Mouse (Mus musculus): ENCODE results near the gene Gm49336. TPM values are rescaled to one million over a fixed set of nuclear protein-coding genes. Genes with fewer than 3 reads are reported as not detected.

The Gm49336 gene
- total and polyA plus RNA-seq, 3 experiments = 36.3 to 102 (median 54.3) TPM

- no peaks in the 10 kb centered on the region for H3K27me3 ChIP-seq (replicated peaks)
- DNase-seq (ENCODE audit: extremely low read depth) = no peak
- dilution Hi-C loops (cut with MboI; ENCODE audit: extremely low pct_ligation_motif_present, extremely low pct_unique_long_range_greater_than_20kb, low sequenced_read_pairs) = no loop called here
Measured at GRCm38 (mm10) chr14:60176891-60177613, 74.3 kb downstream of the Gm49336 start.

GRCm38 (mm10) chr14:60176469-60176890 is 74.8 kb downstream of the Gm49336 start:
- Histone ChIP-seq H3K36me3 (replicated peaks in 1 of 2; ENCODE audit: control insufficient read depth in 1 of 2, insufficient read depth in 1 of 2, low read length in 1 of 2) (no peaks in the 10 kb centered on the region), H3K4me1 (ENCODE audit: control insufficient read depth in 1 of 2, insufficient read depth in 2 of 2) (peaks cover 2 to 5% of the 10 kb centered on the region in 2 experiments; a peak in 3 of 4 replicates), H3K9me3 (replicated peaks; ENCODE audit: low read length) (no peaks in the 10 kb centered on the region), H3K27me3 (replicated peaks) (no peaks in the 10 kb centered on the region), H3K4me3 (replicated peaks in 1 of 3; ENCODE audit: low read depth in 2 of 3, low read length in 2 of 3, poor library complexity in 1 of 3) (no peak overlapping the region), H3K27ac (ENCODE audit: insufficient read depth, low read depth) (no peak overlapping the region), H3K79me2 (replicated peaks; ENCODE audit: control insufficient read depth, extremely low read depth, insufficient read depth, poor library complexity, severe bottlenecking) (no peaks in the 10 kb centered on the region), H3K9ac (ENCODE audit: insufficient read depth, low read depth) (no peak overlapping the region), H3K4me2 (ENCODE audit: insufficient read depth, low read depth, poor library complexity, severe bottlenecking) (no peak overlapping the region)
- no peak for TF ChIP-seq TCF12 (IDR thresholded peaks at IDR 0.05; ENCODE audit: low read depth, low read length)
- TF ChIP-seq KAT2A (IDR thresholded peaks at IDR 0.05; ENCODE audit: insufficient replicate concordance, low read length) = no peak
- TF ChIP-seq GABPA (IDR thresholded peaks at IDR 0.05; ENCODE audit: insufficient replicate concordance, low read depth, low read length) = no peak
- TF ChIP-seq MYC (IDR thresholded peaks at IDR 0.05; ENCODE audit: low read depth, low read length) = no peak
- TF ChIP-seq CTCF (conservative IDR thresholded peaks at IDR 0.05 in 1 of 2, IDR thresholded peaks at IDR 0.05 in 1 of 2; ENCODE audit: low read depth in 2 of 2, low read length in 2 of 2) = no peak
- TF ChIP-seq BHLHE40 (IDR thresholded peaks at IDR 0.05; ENCODE audit: low read depth, low read length) = no peak
- no peak for TF ChIP-seq RAD21 (IDR thresholded peaks at IDR 0.05; ENCODE audit: low read depth, low read length)
- TF ChIP-seq MEF2A (IDR thresholded peaks at IDR 0.05; ENCODE audit: borderline replicate concordance, low read depth, low read length) = no peak
- no peak for TF ChIP-seq TBP (conservative IDR thresholded peaks at IDR 0.05; ENCODE audit: low read depth, low read length)
- TF ChIP-seq JUN (IDR thresholded peaks at IDR 0.05; ENCODE audit: insufficient read depth, low read depth, low read length) = no peak
- TF ChIP-seq POLR2A (IDR thresholded peaks at IDR 0.05; ENCODE audit: low read depth, low read length) = no peak
- TF ChIP-seq USF1 (IDR thresholded peaks at IDR 0.05; ENCODE audit: low read depth, low read length) = no peak
- TF ChIP-seq CHD1 (IDR thresholded peaks at IDR 0.05; ENCODE audit: low read depth, low read length) = no peak
- TF ChIP-seq MAFK (IDR thresholded peaks at IDR 0.05; ENCODE audit: insufficient replicate concordance, low read length) = no peak
- TF ChIP-seq UBTF (IDR thresholded peaks at IDR 0.05; ENCODE audit: low read depth, low read length) = no peak
- no peak for TF ChIP-seq MAX (IDR thresholded peaks at IDR 0.05; ENCODE audit: low read length)
- TF ChIP-seq JUND (conservative IDR thresholded peaks at IDR 0.05; ENCODE audit: low read depth, low read length) = no peak
- in situ Hi-C loops (cut with MboI; ENCODE audit: low pct_ligation_motif_present, low pct_unique_long_range_greater_than_20kb, low sequenced_read_pairs) = no loop called here
- dilution Hi-C loops (cut with MboI; ENCODE audit: extremely low pct_ligation_motif_present, extremely low pct_unique_long_range_greater_than_20kb, low sequenced_read_pairs) = no loop called here
- DNase-seq (ENCODE audit: extremely low read depth) = no peak

More at GRCm38 (mm10) chr14:60176891-60177613, 74.3 kb downstream of the Gm49336 start:
- TF ChIP-seq MXI1 (IDR thresholded peaks at IDR 0.05; ENCODE audit: low read depth, low read length) = no peak
- TF ChIP-seq ZNF384 (IDR thresholded peaks at IDR 0.05; ENCODE audit: low read depth, low read length) = no peak
- TF ChIP-seq EP300 (IDR thresholded peaks at IDR 0.05; ENCODE audit: low read length) = no peak
- no peak for TF ChIP-seq SMC3 (IDR thresholded peaks at IDR 0.05; ENCODE audit: low read depth, low read length)
- TF ChIP-seq CHD1 (IDR thresholded peaks at IDR 0.05; ENCODE audit: low read depth, low read length) = no peak
- TF ChIP-seq SIN3A (IDR thresholded peaks at IDR 0.05; ENCODE audit: low read length) = no peak
- no peak for TF ChIP-seq MAFK (IDR thresholded peaks at IDR 0.05; ENCODE audit: insufficient replicate concordance, low read length)
- TF ChIP-seq JUND (conservative IDR thresholded peaks at IDR 0.05; ENCODE audit: low read depth, low read length) = no peak
- no peak for TF ChIP-seq RAD21 (IDR thresholded peaks at IDR 0.05; ENCODE audit: low read depth, low read length)
- no peak for TF ChIP-seq PAX5 (IDR thresholded peaks at IDR 0.05; ENCODE audit: low read length)
- TF ChIP-seq USF2 (conservative IDR thresholded peaks at IDR 0.05; ENCODE audit: low read depth, low read length) = no peak
- no peak for TF ChIP-seq TBP (conservative IDR thresholded peaks at IDR 0.05; ENCODE audit: low read depth, low read length)
- TF ChIP-seq KAT2A (IDR thresholded peaks at IDR 0.05; ENCODE audit: insufficient replicate concordance, low read length) = no peak
- TF ChIP-seq ZKSCAN1 (IDR thresholded peaks at IDR 0.05; ENCODE audit: borderline replicate concordance, low read depth, low read length) = no peak
- TF ChIP-seq CTCF (conservative IDR thresholded peaks at IDR 0.05 in 1 of 2, IDR thresholded peaks at IDR 0.05 in 1 of 2; ENCODE audit: low read depth in 2 of 2, low read length in 2 of 2) = no peak
- no peak for TF ChIP-seq MYC (IDR thresholded peaks at IDR 0.05; ENCODE audit: low read depth, low read length)
- no peak for TF ChIP-seq TCF12 (IDR thresholded peaks at IDR 0.05; ENCODE audit: low read depth, low read length)
- TF ChIP-seq CHD2 (IDR thresholded peaks at IDR 0.05; ENCODE audit: low read length) = no peak
- Histone ChIP-seq H3K9ac (ENCODE audit: insufficient read depth, low read depth) (no peak overlapping the region), H3K27ac (ENCODE audit: insufficient read depth, low read depth) (no peak overlapping the region), H3K4me1 (ENCODE audit: control insufficient read depth in 1 of 2, insufficient read depth in 2 of 2) (peaks cover 0 to 2% of the 10 kb centered on the region in 2 experiments; a peak in 1 of 4 replicates), H3K4me3 (replicated peaks in 1 of 3; ENCODE audit: low read depth in 2 of 3, low read length in 2 of 3, poor library complexity in 1 of 3) (no peak overlapping the region), H3K79me2 (replicated peaks; ENCODE audit: control insufficient read depth, extremely low read depth, insufficient read depth, poor library complexity, severe bottlenecking) (no peaks in the 10 kb centered on the region), H3K4me2 (ENCODE audit: insufficient read depth, low read depth, poor library complexity, severe bottlenecking) (no peak overlapping the region), H3K36me3 (replicated peaks in 1 of 2; ENCODE audit: control insufficient read depth in 1 of 2, insufficient read depth in 1 of 2, low read length in 1 of 2) (no peaks in the 10 kb centered on the region), H3K9me3 (replicated peaks; ENCODE audit: low read length) (no peaks in the 10 kb centered on the region)
- in situ Hi-C loops (cut with MboI; ENCODE audit: low pct_ligation_motif_present, low pct_unique_long_range_greater_than_20kb, low sequenced_read_pairs) = no loop called here
